Mouse (Mus musculus) erythroblast, embryonic 14.5 days (primary cell): ENCODE results near the gene Cryzl1.

Experiments
- GATA1 ChIP-seq: IDR thresholded peaks from 2 replicates; pipeline ENCODE4 v1.6.1; 2012; ENCODE audit warnings: low read length, inconsistent platforms, mixed read lengths
- TAL1 ChIP-seq: IDR thresholded peaks from 3 replicates; pipeline ENCODE4 v1.6.1; 2012; ENCODE audit warnings: low read length, inconsistent platforms, mixed read lengths

DNA sequence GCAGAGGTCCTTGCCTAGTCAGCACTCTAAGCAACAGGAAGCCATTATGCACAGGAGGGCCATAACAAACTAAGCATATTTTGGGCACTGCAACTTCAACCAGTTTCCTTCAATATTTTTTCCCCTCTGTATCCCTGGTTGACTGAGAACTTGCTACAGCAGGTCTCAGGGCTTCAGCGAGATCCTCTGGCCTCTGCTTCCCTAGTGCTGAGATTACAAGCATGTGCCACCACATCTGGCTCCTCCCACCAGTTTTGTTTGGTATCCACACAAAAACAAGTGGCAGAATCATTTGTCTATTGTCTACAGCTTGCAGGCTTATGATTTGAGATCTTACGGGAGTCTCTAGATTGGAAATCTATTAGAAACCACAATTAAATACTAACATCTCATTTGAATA lies 83.9 kb downstream of the Cryzl1 start:
- no peak for TF ChIP-seq TAL1
- TF ChIP-seq GATA1, result no peak
